Mouse (Mus musculus) liver, postnatal 0 days (tissue): ENCODE results near the gene Traf7. TPM values are rescaled to one million over a fixed set of nuclear protein-coding genes. Genes with fewer than 3 reads are reported as not detected.
A peak's percentile ranks its signal among the peaks of the same experiment; 100 is the strongest.

Experiments used
- ATAC-seq: fragments of 200-750 bp; cut with Nextera tagmentation; 2 replicates; pipeline ENCODE4 v1.8.0; 2017; ENCODE audit warnings: mild to moderate bottlenecking, moderate library complexity
- DNase-seq: peaks from one replicate; pipeline ENCODE4 v3.0.0-alpha.2; 2016
- H3K27ac ChIP-seq: fragments of 300-500 bp; sonication (generic); 2 replicates; pipeline ENCODE4 v1.5.1; 2014; ENCODE audit warnings: antibody characterized with exemption, moderate library complexity, mild to moderate bottlenecking, low read depth
- H3K27me3 ChIP-seq: fragments of 300-500 bp; sonication (generic); 2 replicates; pipeline ENCODE4 v1.6.1; 2014; ENCODE audit warnings: low read length, control low read depth, mixed read lengths; ENCODE audit not compliant: insufficient read depth
- H3K36me3 ChIP-seq: fragments of 300-500 bp; sonication (generic); replicated peaks from 2 replicates; pipeline ENCODE4 v1.6.1; 2014; ENCODE audit warnings: mild to moderate bottlenecking, control low read depth, low read length, moderate library complexity, mixed read lengths; ENCODE audit not compliant: insufficient read depth
- H3K4me1 ChIP-seq: fragments of 300-500 bp; sonication (generic); 2 replicates; pipeline ENCODE4 v1.6.1; 2014; ENCODE audit warnings: antibody characterized with exemption, mild to moderate bottlenecking, control low read depth; ENCODE audit not compliant: insufficient read depth
- H3K4me2 ChIP-seq: fragments of 300-500 bp; sonication (generic); 2 replicates; pipeline ENCODE4 v1.6.1; 2014; ENCODE audit warnings: low read depth, mild to moderate bottlenecking, low read length, moderate library complexity, mixed read lengths
- H3K4me3 ChIP-seq: fragments of 300-500 bp; sonication (generic); 2 replicates; pipeline ENCODE4 v1.5.1; 2014; ENCODE audit warnings: low read depth, low read length
- H3K9ac ChIP-seq: fragments of 300-500 bp; sonication (generic); replicated peaks from 2 replicates; pipeline ENCODE4 v1.6.1; 2014; ENCODE audit warnings: mild to moderate bottlenecking, moderate library complexity
- H3K9me3 ChIP-seq: fragments of 300-500 bp; sonication (generic); 2 replicates; pipeline ENCODE4 v1.6.1; 2016; ENCODE audit warnings: mild to moderate bottlenecking, control low read depth, low read length, mixed read lengths
- CTCF ChIP-seq: sonication (generic); IDR thresholded peaks from 2 replicates; pipeline ENCODE4 v1.5.1; 2016; ENCODE audit warnings: antibody characterized with exemption, low read depth
- EP300 ChIP-seq: IDR thresholded peaks from 2 replicates; pipeline ENCODE4 v1.6.1; 2016; ENCODE audit warnings: antibody characterized with exemption, low read depth, mild to moderate bottlenecking
- WGBS: fragments of 180-500 bp; shearing (Covaris S2); extraction: QIAGEN DNeasy Blood & Tissue Kit; methylation state at CpG from one replicate; pipeline ENCODE4 v1.1.7; 2014; ENCODE audit not compliant: insufficient replicate concordance; 5-methylcytosine and 5-hydroxymethylcytosine counted together
- polyA plus RNA-seq: library from polyadenylated mRNA; unstranded; fragments of >200 nt; fragmentation: Nextera tagmentation; extraction: Ambion mirVana; gene quantifications from 2 replicates; pipeline ENCODE4 v1.2.1, GENCODE M21; 2015

Gene Traf7
- polyA plus RNA-seq, 1 experiment from 2014 or later: 17.2 TPM

DNA sequence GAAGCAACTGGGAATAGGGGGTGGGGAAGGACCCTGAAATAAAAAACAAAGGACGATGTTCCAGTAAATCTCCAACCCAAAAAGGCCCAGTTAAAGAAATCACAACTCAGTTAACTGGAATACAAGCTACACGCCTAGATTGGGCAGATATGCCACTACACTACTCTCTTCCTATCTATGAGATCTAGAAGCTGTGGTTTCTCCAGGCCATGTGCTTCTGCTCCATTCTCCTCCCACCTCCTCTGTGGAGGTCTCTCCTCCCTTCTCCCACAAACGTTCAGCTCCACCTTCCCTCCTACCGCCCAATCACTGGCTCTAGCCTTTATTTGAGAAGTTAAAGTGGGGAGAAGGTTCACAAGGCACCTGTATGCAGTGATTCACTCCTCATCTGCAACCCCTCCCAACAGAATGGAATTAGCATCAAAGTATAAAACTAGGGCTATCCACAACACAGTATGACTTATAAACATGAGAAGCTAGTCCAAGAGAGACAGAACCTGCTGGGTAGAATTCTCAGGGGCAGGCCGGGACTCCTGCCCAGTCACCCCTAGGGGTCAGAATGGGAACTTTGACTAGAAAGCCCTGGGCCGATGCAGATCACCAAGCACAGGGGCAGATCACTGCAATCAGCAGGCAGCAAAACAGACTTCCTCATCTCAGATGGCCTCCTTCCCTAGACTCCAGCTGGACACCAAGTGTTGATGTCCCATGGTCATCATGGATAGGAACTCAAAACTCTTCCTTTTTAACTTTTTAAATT, 64.2 kb downstream of the Traf7 start:
- H3K9ac ChIP-seq: no peak overlapping the region
- no peak overlapping the region for H3K4me2 ChIP-seq
- ATAC-seq (peak; percentile 51; the same call in 1 of the 2 replicates), DNase-seq (no peak)
- no peaks in the 10 kb centered on the region for H3K9me3 ChIP-seq
- WGBS: 35% methylated on average over 6 of the region's 6 CpGs
- no peak overlapping the region for H3K27ac ChIP-seq
- TF ChIP-seq EP300: no peak
- peak; percentile 30 for TF ChIP-seq CTCF
- H3K4me1 ChIP-seq: no peaks in the 10 kb centered on the region
- H3K4me3 ChIP-seq: no peak overlapping the region
- H3K36me3 ChIP-seq: no peaks in the 10 kb centered on the region
- no peaks in the 10 kb centered on the region for H3K27me3 ChIP-seq

DNA sequence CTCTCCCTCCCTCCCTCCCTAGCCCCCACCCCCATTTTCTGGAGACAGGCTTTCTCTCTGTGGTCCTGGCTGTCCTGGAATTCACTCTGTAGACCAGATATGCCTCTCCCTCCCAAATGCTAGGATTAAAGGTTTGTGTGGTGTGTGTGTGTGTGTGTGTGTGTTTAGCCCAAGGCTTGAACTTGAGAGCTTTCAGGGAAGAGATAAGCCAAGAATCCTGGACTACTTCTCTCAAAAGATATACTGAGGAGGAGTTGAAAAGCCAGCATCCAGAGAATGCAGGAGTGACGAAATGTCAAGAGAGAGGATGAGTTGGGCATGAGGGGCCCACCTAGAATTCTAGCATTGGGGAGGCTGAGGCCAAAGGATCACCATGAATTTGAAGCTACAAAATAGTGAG, 64.8 kb downstream of the Traf7 start:
- TF ChIP-seq CTCF (no peak), EP300 (no peak)
- 70% methylated on average over 1 of the region's 1 CpGs for WGBS

DNA sequence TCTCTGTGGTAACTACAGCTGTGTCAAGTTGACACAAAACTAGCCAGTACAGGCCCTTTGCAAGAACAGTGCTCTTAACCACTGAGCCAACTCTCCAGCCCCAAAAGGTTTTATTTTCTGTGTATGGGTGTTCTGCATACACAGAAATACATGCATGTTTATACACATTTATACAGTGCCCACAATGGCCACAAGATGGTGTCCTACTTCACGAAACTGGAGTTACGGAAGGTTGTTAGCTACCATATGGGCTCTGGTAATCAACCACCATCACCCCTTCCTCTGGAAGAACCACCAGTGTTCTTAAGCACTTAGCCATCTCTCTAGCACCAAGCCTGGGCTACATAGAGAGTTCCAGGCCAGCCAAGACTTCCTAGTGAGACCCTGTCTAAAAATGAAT, 66.2 kb downstream of the Traf7 start:
- Histone ChIP-seq H3K4me1 (no peaks in the 10 kb centered on the region; the same call in 1 of the 2 replicates), H3K9me3 (no peaks in the 10 kb centered on the region), H3K4me2 (no peak overlapping the region), H3K27ac (no peak overlapping the region), H3K27me3 (no peaks in the 10 kb centered on the region), H3K36me3 (no peaks in the 10 kb centered on the region), H3K9ac (no peak overlapping the region), H3K4me3 (no peak overlapping the region)
- ATAC-seq (peak; percentile 38; the same call in 1 of the 2 replicates), DNase-seq (peak; percentile 41)
- 63% methylated on average over 2 of the region's 2 CpGs for WGBS
- TF ChIP-seq EP300: no peak
- TF ChIP-seq CTCF: peak; percentile 72

More for the DNA sequence above, 64.8 kb downstream of the Traf7 start:
- H3K4me2 ChIP-seq: no peak overlapping the region
- no peaks in the 10 kb centered on the region for H3K9me3 ChIP-seq
- no peak overlapping the region for H3K27ac ChIP-seq
- ATAC-seq (no peak), DNase-seq (no peak)
- H3K9ac ChIP-seq: no peak overlapping the region
- H3K4me3 ChIP-seq: no peak overlapping the region
- H3K27me3 ChIP-seq: no peaks in the 10 kb centered on the region
- no peaks in the 10 kb centered on the region for H3K4me1 ChIP-seq
- no peaks in the 10 kb centered on the region for H3K36me3 ChIP-seq

Other genes with a start within 250 kb of the Traf7 start
- not detected in 2 replicates for gene Abca17, start 176.9 kb downstream of the Traf7 start, polyA plus RNA-seq
- 6.4 and 7.1 TPM in 2 replicates for gene Abca3, start 176.0 kb downstream of the Traf7 start, polyA plus RNA-seq
- gene Rnps1, start 113.4 kb downstream of the Traf7 start, polyA plus RNA-seq: 67.4 and 69.9 TPM in 2 replicates
- 162 and 193 TPM in 2 replicates for gene Eci1, start 101.3 kb downstream of the Traf7 start, polyA plus RNA-seq
- 0.22 and 0.35 TPM in 2 replicates for gene Dnase1l2, start 84.8 kb downstream of the Traf7 start, polyA plus RNA-seq
- 4.5 and 6.4 TPM in 2 replicates for gene E4f1, start 57.6 kb downstream of the Traf7 start, polyA plus RNA-seq
- 35.6 and 40.9 TPM in 2 replicates for gene Pgp, start 57.5 kb downstream of the Traf7 start, polyA plus RNA-seq
- not detected in 2 replicates for gene Bricd5, start 54.1 kb downstream of the Traf7 start, polyA plus RNA-seq
- 6.2 and 8.1 TPM in 2 replicates for gene Mlst8, start 48.9 kb downstream of the Traf7 start, polyA plus RNA-seq
- gene Caskin1, start 39.3 kb downstream of the Traf7 start, polyA plus RNA-seq: not detected in 2 replicates
- gene Rab26, start 6.3 kb upstream of the Traf7 start, polyA plus RNA-seq: 0.45 and 0.81 TPM in 2 replicates
- 2.7 and 2.8 TPM in 2 replicates for gene Pkd1, start 21.9 kb upstream of the Traf7 start, polyA plus RNA-seq
- 9.3 and 11.3 TPM in 2 replicates for gene Tsc2, start 104.7 kb upstream of the Traf7 start, polyA plus RNA-seq
- 3.6 and 4.3 TPM in 2 replicates for gene Nthl1, start 104.7 kb upstream of the Traf7 start, polyA plus RNA-seq
- 12.5 and 13.3 TPM in 2 replicates for gene Slc9a3r2, start 122.4 kb upstream of the Traf7 start, polyA plus RNA-seq
- not detected in 2 replicates for gene Npw, start 130.5 kb upstream of the Traf7 start, polyA plus RNA-seq
- gene Zfp598, start 141.7 kb upstream of the Traf7 start, polyA plus RNA-seq: 7.2 and 7.6 TPM in 2 replicates
- gene Syngr3, start 162.0 kb upstream of the Traf7 start, polyA plus RNA-seq: 0.11 TPM in 2 replicates
- gene Gfer, start 168.2 kb upstream of the Traf7 start, polyA plus RNA-seq: 46.5 and 50.7 TPM in 2 replicates
- 0.51 and 0.58 TPM in 2 replicates for gene Noxo1, start 168.3 kb upstream of the Traf7 start, polyA plus RNA-seq
- gene Tbl3, start 179.7 kb upstream of the Traf7 start, polyA plus RNA-seq: 18.1 and 21.5 TPM in 2 replicates
- gene Rnf151, start 190.1 kb upstream of the Traf7 start, polyA plus RNA-seq: not detected in 2 replicates
- 819 and 856 TPM in 2 replicates for gene Rps2, start 190.2 kb upstream of the Traf7 start, polyA plus RNA-seq
- gene Ndufb10, start 196.5 kb upstream of the Traf7 start, polyA plus RNA-seq: 355 TPM in 2 replicates
- 0.14 and 1.4 TPM in 2 replicates for gene Rpl3l, start 199.9 kb upstream of the Traf7 start, polyA plus RNA-seq
- gene Msrb1, start 208.7 kb upstream of the Traf7 start, polyA plus RNA-seq: 116 and 119 TPM in 2 replicates
- gene Hs3st6, start 225.1 kb upstream of the Traf7 start, polyA plus RNA-seq: 0.20 and 0.64 TPM in 2 replicates